Mouse (Mus musculus): ENCODE data around the gene Itgal. TPM values are rescaled to one million over a fixed set of nuclear protein-coding genes. Genes with fewer than 3 reads are reported as not detected.

Gene Itgal
- total and polyA plus RNA-seq, 3 experiments, result 0.92 to 9.7 TPM; not detected in 1

- H3K4me1 ChIP-seq (ENCODE audit: control insufficient read depth in 1 of 2, insufficient read depth in 2 of 2, low read length in 2 of 2), result peaks cover 5 to 9% of the 10 kb centered on the region in 2 experiments; a peak in 3 of 4 replicates
- DNase-seq (ENCODE audit: low read depth, low spot score), result no peak
- H3K36me3 ChIP-seq (ENCODE audit: control insufficient read depth in 1 of 2, insufficient read depth in 2 of 2, low read length in 2 of 2), result 0 out of 4 replicates have a peak, but pooled peaks cover 0 to 3% of the 10 kb centered on the region in 2 experiments
- H3K79me2 ChIP-seq (ENCODE audit: control insufficient read depth, insufficient read depth, low read length, poor library complexity), result peaks cover 5% of the 10 kb centered on the region; the same call in 1 of the 2 replicates
- TF ChIP-seq GABPA (IDR thresholded peaks at IDR 0.05; ENCODE audit: low read depth, low read length), result no peak
- TF ChIP-seq MAX (IDR thresholded peaks at IDR 0.05; ENCODE audit: low read length), result no peak
- no peak for TF ChIP-seq ZKSCAN1 (IDR thresholded peaks at IDR 0.05; ENCODE audit: low read depth, low read length)
- no peak for TF ChIP-seq MEF2A (IDR thresholded peaks at IDR 0.05; ENCODE audit: extremely low read depth, insufficient replicate concordance, low read depth, low read length, poor library complexity, severe bottlenecking)
- no peak for TF ChIP-seq MXI1 (IDR thresholded peaks at IDR 0.05; ENCODE audit: low read depth, low read length)
- no peak for TF ChIP-seq E2F4 (IDR thresholded peaks at IDR 0.05; ENCODE audit: borderline replicate concordance, low read depth, low read length)
- no peak for TF ChIP-seq KAT2A (conservative IDR thresholded peaks at IDR 0.05; ENCODE audit: low read depth, low read length)
- no peak for TF ChIP-seq SIN3A (IDR thresholded peaks at IDR 0.05; ENCODE audit: low read length)
- no peak for TF ChIP-seq TBP (IDR thresholded peaks at IDR 0.05; ENCODE audit: low read depth, low read length)
- no peak for TF ChIP-seq UBTF (IDR thresholded peaks at IDR 0.05; ENCODE audit: borderline replicate concordance, insufficient read depth, low read depth, low read length)
- TF ChIP-seq GATA1 (IDR thresholded peaks at IDR 0.05; ENCODE audit: low read depth, low read length), result no peak
- TF ChIP-seq POLR2A (IDR thresholded peaks at IDR 0.05; ENCODE audit: control insufficient read depth in 1 of 2, insufficient read depth in 1 of 2, low read depth in 1 of 2, low read length in 2 of 2, poor library complexity in 1 of 2), result no peak
- TF ChIP-seq MAZ (IDR thresholded peaks at IDR 0.05; ENCODE audit: low read depth, low read length), result no peak
- TF ChIP-seq ZC3H11A (IDR thresholded peaks at IDR 0.05; ENCODE audit: low read depth, low read length), result no peak
- TF ChIP-seq BHLHE40 (IDR thresholded peaks at IDR 0.05; ENCODE audit: borderline replicate concordance, low read depth, low read length), result no peak
- no peak for TF ChIP-seq JUND (IDR thresholded peaks at IDR 0.05; ENCODE audit: low read depth, low read length)
- TF ChIP-seq CHD2 (IDR thresholded peaks at IDR 0.05; ENCODE audit: low read length), result no peak
- H3K9ac ChIP-seq (ENCODE audit: control insufficient read depth, low read depth, low read length, poor library complexity, severe bottlenecking), result no peak overlapping the region
- H3K27me3 ChIP-seq (ENCODE audit: control insufficient read depth in 1 of 2, insufficient read depth in 2 of 2, low read length in 2 of 2), result no peaks in the 10 kb centered on the region
- no peak overlapping the region for H3K27ac ChIP-seq (ENCODE audit: control insufficient read depth, low read depth, low read length)
- H3K9me3 ChIP-seq (replicated peaks; ENCODE audit: insufficient read depth, low read length), result no peaks in the 10 kb centered on the region
- H3K4me3 ChIP-seq (ENCODE audit: control insufficient read depth in 1 of 2, insufficient read depth in 1 of 2, low read depth in 2 of 2, low read length in 2 of 2), result peak overlapping the region in 1 of 2 experiments; percentile 97; a peak in 1 of 4 replicates
Measured at GRCm38 (mm10) chr7:127344371-127344770, 48.3 kb downstream of the Itgal start.

- peaks cover 5% of the 10 kb centered on the region; the same call in 1 of the 2 replicates for H3K79me2 ChIP-seq (ENCODE audit: control insufficient read depth, insufficient read depth, low read length, poor library complexity)
- no peak for DNase-seq (ENCODE audit: low read depth, low spot score)
- 0 out of 2 replicates have a peak overlapping the region, but pooled peaks have one; percentile 33 for H3K27ac ChIP-seq (ENCODE audit: control insufficient read depth, low read depth, low read length)
- H3K4me1 ChIP-seq (ENCODE audit: control insufficient read depth in 1 of 2, insufficient read depth in 2 of 2, low read length in 2 of 2), result peaks cover 5 to 9% of the 10 kb centered on the region in 2 experiments; a peak in 3 of 4 replicates
- H3K9me3 ChIP-seq (replicated peaks; ENCODE audit: insufficient read depth, low read length), result no peaks in the 10 kb centered on the region
- TF ChIP-seq MAZ (IDR thresholded peaks at IDR 0.05; ENCODE audit: low read depth, low read length), result no peak
- no peak for TF ChIP-seq ZKSCAN1 (IDR thresholded peaks at IDR 0.05; ENCODE audit: low read depth, low read length)
- TF ChIP-seq ZC3H11A (IDR thresholded peaks at IDR 0.05; ENCODE audit: low read depth, low read length), result no peak
- no peak for TF ChIP-seq MYC (IDR thresholded peaks at IDR 0.05; ENCODE audit: low read depth, low read length)
- TF ChIP-seq ELF1 (IDR thresholded peaks at IDR 0.05; ENCODE audit: low read depth, low read length), result no peak
- no peak for TF ChIP-seq SMC3 (IDR thresholded peaks at IDR 0.05; ENCODE audit: low read depth, low read length)
- TF ChIP-seq SIN3A (IDR thresholded peaks at IDR 0.05; ENCODE audit: low read length), result no peak
- no peak for TF ChIP-seq RAD21 (IDR thresholded peaks at IDR 0.05; ENCODE audit: low read depth, low read length)
- no peak for TF ChIP-seq RCOR1 (IDR thresholded peaks at IDR 0.05; ENCODE audit: low read depth, low read length)
- TF ChIP-seq MAFK (IDR thresholded peaks at IDR 0.05; ENCODE audit: borderline replicate concordance, low read depth, low read length), result no peak
- TF ChIP-seq ETS1 (IDR thresholded peaks at IDR 0.05; ENCODE audit: low read depth, low read length), result no peak
- no peak for TF ChIP-seq USF2 (IDR thresholded peaks at IDR 0.05; ENCODE audit: borderline replicate concordance in 1 of 2, insufficient read depth in 1 of 2, low read depth in 1 of 2, low read length in 2 of 2)
- no peak for TF ChIP-seq KAT2A (conservative IDR thresholded peaks at IDR 0.05; ENCODE audit: low read depth, low read length)
- no peak for TF ChIP-seq BHLHE40 (IDR thresholded peaks at IDR 0.05; ENCODE audit: borderline replicate concordance, low read depth, low read length)
- no peak for TF ChIP-seq EP300 (IDR thresholded peaks at IDR 0.05; ENCODE audit: low read depth in 1 of 2, low read length in 2 of 2)
- TF ChIP-seq NELFE (IDR thresholded peaks at IDR 0.05; ENCODE audit: low read depth, low read length), result no peak
- TF ChIP-seq MAX (IDR thresholded peaks at IDR 0.05; ENCODE audit: low read length), result no peak
- TF ChIP-seq TCF12 (IDR thresholded peaks at IDR 0.05; ENCODE audit: low read depth, low read length), result no peak
- 0 out of 4 replicates have a peak, but pooled peaks cover 0 to 3% of the 10 kb centered on the region in 2 experiments for H3K36me3 ChIP-seq (ENCODE audit: control insufficient read depth in 1 of 2, insufficient read depth in 2 of 2, low read length in 2 of 2)
- H3K9ac ChIP-seq (ENCODE audit: control insufficient read depth, low read depth, low read length, poor library complexity, severe bottlenecking), result peak overlapping the region; percentile 72
- peak overlapping the region; percentile 63 to 97 for H3K4me3 ChIP-seq (ENCODE audit: control insufficient read depth in 1 of 2, insufficient read depth in 1 of 2, low read depth in 2 of 2, low read length in 2 of 2)
- no peaks in the 10 kb centered on the region for H3K27me3 ChIP-seq (ENCODE audit: control insufficient read depth in 1 of 2, insufficient read depth in 2 of 2, low read length in 2 of 2)
Measured at GRCm38 (mm10) chr7:127345092-127345491, 49.0 kb downstream of the Itgal start.

All from MEL (cell line).